23 mouse cellular contexts compared by ENCODE assay signal in the genomic region with DNA sequence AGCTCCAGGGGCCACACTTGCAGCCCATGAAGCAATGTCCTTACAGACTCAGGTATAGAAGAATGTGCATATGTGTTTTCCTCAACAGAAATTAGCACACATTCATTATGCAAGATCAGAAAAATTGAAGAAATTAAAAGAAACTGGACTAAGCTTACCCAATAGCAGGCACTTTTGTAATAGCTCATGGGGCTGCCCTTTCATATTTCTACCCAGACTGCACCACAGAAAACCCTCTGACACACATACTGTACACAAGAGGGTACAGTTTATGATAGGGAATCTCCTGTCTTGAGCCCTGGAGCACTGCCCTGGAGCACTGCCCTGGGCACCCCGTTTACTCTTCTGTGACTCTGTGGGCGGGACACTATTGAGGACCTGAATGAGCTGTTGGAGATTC. TPM values are rescaled to one million over a fixed set of nuclear protein-coding genes. Genes with fewer than 3 reads are reported as not detected.
"Had no signal": no experiment of that assay in that cellular context is flagged by ENCODE, and none has a peak within 500 bp of the region (broad histone marks: within the 10 kb centered on the region; RNA-seq: fewer than 3 reads in every experiment).

No protein-coding gene starts in this region.

- ATAC-seq: liver, postnatal 0 days; lung, postnatal 0 days; midbrain, embryonic 13.5 days; midbrain, embryonic 15.5 days had no signal

- H3K27ac ChIP-seq: lung, embryonic 15.5 days; macrophage; midbrain, embryonic 13.5 days; midbrain, embryonic 15.5 days; neural tube, embryonic 12.5 days; stomach, embryonic 15.5 days; stomach, postnatal 0 days had no signal

- H3K4me3 ChIP-seq: lung, embryonic 15.5 days; megakaryocyte, embryonic 14.5 days; midbrain, embryonic 13.5 days; midbrain, embryonic 15.5 days; neural tube, embryonic 12.5 days; stomach, embryonic 15.5 days had no signal

- H3K4me1 ChIP-seq: lung, embryonic 15.5 days; midbrain, embryonic 13.5 days; midbrain, embryonic 15.5 days; neural tube, embryonic 12.5 days; stomach, embryonic 15.5 days had no signal

- DNase-seq: liver, postnatal 0 days; lung, adult 2 months; lung, postnatal 14 days; lung, postnatal 36 days; right cerebral cortex, postnatal 14 days; thymus, adult 2 months; thymus, postnatal 25 days; thymus, postnatal 4 days had no signal

RNA-seq across cellular contexts. Expression of a gene that starts 12.9 kb away (rescaled TPM):
- polyA plus RNA-seq: midbrain, embryonic 11.5 days; midbrain, postnatal 0 days had no signal

RNA-seq across cellular contexts. Expression of a gene that starts 38.7 kb away (rescaled TPM):
- total RNA-seq: monocyte, adult 5-6 weeks; neutrophil, adult 5-6 weeks had no signal
- polyA plus RNA-seq: liver, postnatal 0 days; lung, adult 2 months; lung, embryonic 15.5 days; lung, postnatal 0 days; macrophage; spleen, adult 2 months; stomach, postnatal 0 days; urinary bladder, adult 2 months had no signal
